Mouse (Mus musculus) embryonic fibroblast, embryonic 13.5 days (primary cell): ENCODE results near the gene Lmtk3. TPM values are rescaled to one million over a fixed set of nuclear protein-coding genes. Genes with fewer than 3 reads are reported as not detected.
A peak's percentile ranks its signal among the peaks of the same experiment; 100 is the strongest.

Experiments used
- H3K27ac ChIP-seq: 2 replicates; pipeline ENCODE4 v1.5.1; 2012; ENCODE audit warnings: low read length, control low read depth, inconsistent platforms; ENCODE audit not compliant: insufficient read depth
- H3K4me1 ChIP-seq: 2 replicates; pipeline ENCODE4 v1.6.1; 2011; ENCODE audit warnings: low read length; ENCODE audit not compliant: control insufficient read depth, insufficient read depth
- H3K4me3 ChIP-seq: 2 replicates; pipeline ENCODE4 v1.5.1; 2011; ENCODE audit warnings: mild to moderate bottlenecking, control low read depth, low read length; ENCODE audit not compliant: insufficient read depth
- CTCF ChIP-seq: IDR thresholded peaks from 2 replicates; pipeline ENCODE4 v1.5.1; 2011; ENCODE audit warnings: mild to moderate bottlenecking, control low read depth, low read length, moderate library complexity, borderline replicate concordance; ENCODE audit not compliant: insufficient read depth
- POLR2A ChIP-seq: IDR thresholded peaks from 2 replicates; pipeline ENCODE4 v1.6.1; 2011; ENCODE audit warnings: low read depth, mild to moderate bottlenecking, control low read depth, low read length, moderate library complexity
- polyA plus RNA-seq: library from polyadenylated mRNA; stranded (reverse); fragments of >200 nt; gene quantifications from 2 replicates; pipeline ENCODE4 v1.2.4, GENCODE M21; 2011; ENCODE audit warnings: low read depth; ENCODE audit not compliant: missing spikeins, insufficient read length

Lmtk3 gene
- polyA plus RNA-seq, 1 experiment, result 5.5 TPM

GRCm38 (mm10) chr7:45819843-45820242, 36.3 kb downstream of the Lmtk3 start:
- no peak overlapping the region for H3K4me3 ChIP-seq
- no peak overlapping the region for H3K27ac ChIP-seq
- no peak for TF ChIP-seq POLR2A

GRCm38 (mm10) chr7:45820913-45821312, 37.4 kb downstream of the Lmtk3 start:
- no peak overlapping the region for H3K4me3 ChIP-seq
- no peak for TF ChIP-seq CTCF
- TF ChIP-seq POLR2A, result no peak
- H3K27ac ChIP-seq, result peak overlapping the region; percentile 15; the same call in 1 of the 2 replicates
- H3K4me1 ChIP-seq, result no peaks in the 10 kb centered on the region; the same call in 1 of the 2 replicates

More at GRCm38 (mm10) chr7:45819843-45820242, 36.3 kb downstream of the Lmtk3 start:
- H3K4me1 ChIP-seq, result no peaks in the 10 kb centered on the region

- TF ChIP-seq CTCF, result no peak
- H3K27ac ChIP-seq, result no peak within 1 kb of the TSS
- no peaks in the 10 kb centered on the region; the same call in 1 of the 2 replicates for H3K4me1 ChIP-seq
- no peak within 1 kb of the TSS for H3K4me3 ChIP-seq
Observed at GRCm38 (mm10) chr7:45824598-45824997, 41.1 kb downstream of the Lmtk3 start, which contains the start of gene Kcnj14. Gene Kcnj14 (minus strand): TSS chr7:45824782.

- no peak for TF ChIP-seq CTCF
- no peak for TF ChIP-seq POLR2A
- Histone ChIP-seq H3K27ac (no peak overlapping the region), H3K4me3 (no peak overlapping the region), H3K4me1 (no peaks in the 10 kb centered on the region; the same call in 1 of the 2 replicates)
Observed at GRCm38 (mm10) chr7:45826631-45827030, 43.1 kb downstream of the Lmtk3 start.

- Histone ChIP-seq H3K4me3 (peak within 1 kb of the TSS; percentile 95), H3K4me1 (no peaks in the 10 kb centered on the region; the same call in 1 of the 2 replicates), H3K27ac (0 out of 2 replicates have a peak within 1 kb of the TSS, but pooled peaks have one; percentile 4)
- no peak for TF ChIP-seq CTCF
- TF ChIP-seq POLR2A, result peak; percentile 62
Observed at GRCm38 (mm10) chr7:45830427-45831127, 47.0 kb downstream of the Lmtk3 start, which contains the start of gene Grwd1. Gene Grwd1 (minus strand): TSS chr7:45830944.

GRCm38 (mm10) chr7:45831128-45831525, 47.6 kb downstream of the Lmtk3 start:
- Histone ChIP-seq H3K27ac (no peak overlapping the region), H3K4me3 (peak overlapping the region; percentile 95), H3K4me1 (no peaks in the 10 kb centered on the region)
- TF ChIP-seq POLR2A (no peak), CTCF (no peak)

GRCm38 (mm10) chr7:45832428-45832827, 48.9 kb downstream of the Lmtk3 start:
- TF ChIP-seq CTCF, result no peak
- TF ChIP-seq POLR2A, result no peak
- H3K27ac ChIP-seq, result no peak overlapping the region
- no peak overlapping the region for H3K4me3 ChIP-seq
- no peaks in the 10 kb centered on the region for H3K4me1 ChIP-seq

GRCm38 (mm10) chr7:45833148-45833790, 49.7 kb downstream of the Lmtk3 start:
- TF ChIP-seq CTCF (no peak), POLR2A (no peak)
- Histone ChIP-seq H3K4me1 (no peaks in the 10 kb centered on the region), H3K4me3 (no peak overlapping the region), H3K27ac (no peak overlapping the region)

- Histone ChIP-seq H3K4me3 (no peak overlapping the region), H3K27ac (no peak overlapping the region), H3K4me1 (no peaks in the 10 kb centered on the region)
- TF ChIP-seq POLR2A, result no peak
- no peak for TF ChIP-seq CTCF
Observed at GRCm38 (mm10) chr7:45833924-45834323, 50.4 kb downstream of the Lmtk3 start.
